Mouse (Mus musculus) lung, adult 2 months (tissue): Measurements from ENCODE around the gene Amer2. TPM values are rescaled to one million over a fixed set of nuclear protein-coding genes. Genes with fewer than 3 reads are reported as not detected.
"Not testable (repeated sequence)": the region's sequence is repeated elsewhere in the genome, so short reads cannot be mapped to it uniquely, and the experiment has no call there.

Experiments
- DNase-seq: peaks from one replicate; pipeline ENCODE4 v3.0.0; 2022
- H3K4me1 ChIP-seq: fragments of 200-500 bp; 2 replicates; pipeline ENCODE4 v1.6.1; 2011; ENCODE audit warnings: low read length; ENCODE audit not compliant: control insufficient read depth, insufficient read depth
- H3K4me3 ChIP-seq: fragments of 200-500 bp; replicated peaks from 2 replicates; pipeline ENCODE3; 2011; ENCODE audit warnings: low read depth, mild to moderate bottlenecking, control low read depth, low read length; ENCODE audit errors: extremely low read depth
- CTCF ChIP-seq: fragments of 200-500 bp; IDR thresholded peaks from 2 replicates; pipeline ENCODE4 v1.5.1; 2011; ENCODE audit warnings: mild to moderate bottlenecking, low read length, control low read depth; ENCODE audit not compliant: insufficient read depth
- POLR2A ChIP-seq: fragments of 200-500 bp; IDR thresholded peaks from 2 replicates; pipeline ENCODE4 v1.6.1; 2011; ENCODE audit warnings: low read depth, mild to moderate bottlenecking, control low read depth, low read length, borderline replicate concordance; ENCODE audit errors: extremely low read depth
- WGBS: fragments of 180-500 bp; shearing (Covaris S2); methylation state at CpG from one replicate; pipeline ENCODE4 v1.1.7; 2018; 5-methylcytosine and 5-hydroxymethylcytosine counted together
- polyA plus RNA-seq: library from polyadenylated mRNA; depleted of rRNA; stranded (reverse); fragments of >200 nt; gene quantifications from 2 replicates; pipeline ENCODE4 v1.2.3, GENCODE M21; 2012; rRNA removed

Gene Amer2
- polyA plus RNA-seq: 0.09 and 0.26 TPM in 2 replicates

GRCm38 (mm10) chr14:60372821-60373309, at the start of gene Amer2:
Amer2 (plus strand) TSS chr14:60373259.
- WGBS: 67% methylated on average over 1 of the region's 1 CpGs
- DNase-seq: no peak

GRCm38 (mm10) chr14:60340001-60340400, 33.1 kb upstream of the Amer2 start:
- not testable (repeated sequence) for H3K4me1 ChIP-seq, H3K4me3 ChIP-seq, DNase-seq
- 80% methylated on average over 5 of the region's 5 CpGs for WGBS

More at GRCm38 (mm10) chr14:60372821-60373309, at the start of gene Amer2:
- H3K4me3 ChIP-seq: no peak within 1 kb of the TSS
- H3K4me1 ChIP-seq: no peaks in the 10 kb centered on the region
- TF ChIP-seq POLR2A: no peak
- TF ChIP-seq CTCF: no peak

- WGBS: 69% methylated on average over 4 of the region's 4 CpGs
- no peaks in the 10 kb centered on the region for H3K4me1 ChIP-seq
- TF ChIP-seq CTCF (no peak), POLR2A (no peak)
- no peak for DNase-seq
- no peak overlapping the region for H3K4me3 ChIP-seq
Measured at GRCm38 (mm10) chr14:60340570-60340969, 32.5 kb upstream of the Amer2 start.

GRCm38 (mm10) chr14:60345326-60345876, 27.7 kb upstream of the Amer2 start:
- TF ChIP-seq CTCF (no peak), POLR2A (no peak)
- 91% methylated on average over 6 of the region's 6 CpGs for WGBS
- H3K4me1 ChIP-seq: no peaks in the 10 kb centered on the region
- no peak for DNase-seq
- H3K4me3 ChIP-seq: no peak overlapping the region

GRCm38 (mm10) chr14:60358347-60358746, 14.7 kb upstream of the Amer2 start:
- H3K4me3 ChIP-seq: no peak overlapping the region
- TF ChIP-seq POLR2A (no peak), CTCF (no peak)

GRCm38 (mm10) chr14:60361380-60362212, 11.5 kb upstream of the Amer2 start:
- H3K4me3 ChIP-seq: no peak overlapping the region
- 74% methylated on average over 9 of the region's 9 CpGs for WGBS
- no peaks in the 10 kb centered on the region for H3K4me1 ChIP-seq
- no peak for DNase-seq
- TF ChIP-seq POLR2A (no peak), CTCF (no peak)

More at GRCm38 (mm10) chr14:60358347-60358746, 14.7 kb upstream of the Amer2 start:
- no peak for DNase-seq
- WGBS: 67% methylated on average over 5 of the region's 5 CpGs
- H3K4me1 ChIP-seq: no peaks in the 10 kb centered on the region

- no peaks in the 10 kb centered on the region for H3K4me1 ChIP-seq
- no peak overlapping the region for H3K4me3 ChIP-seq
- 57% methylated on average over 1 of the region's 1 CpGs for WGBS
- TF ChIP-seq POLR2A: no peak
- no peak for TF ChIP-seq CTCF
- no peak for DNase-seq
Measured at GRCm38 (mm10) chr14:60366729-60367128, 6.3 kb upstream of the Amer2 start.

- no peak for DNase-seq
- Histone ChIP-seq H3K4me1 (no peaks in the 10 kb centered on the region), H3K4me3 (no peak overlapping the region)
- no peak for TF ChIP-seq POLR2A
- TF ChIP-seq CTCF: no peak
- WGBS: 81% methylated on average over 9 of the region's 9 CpGs
Measured at GRCm38 (mm10) chr14:60368769-60369666, 4.0 kb upstream of the Amer2 start.

- TF ChIP-seq POLR2A (no peak), CTCF (no peak)
Measured at GRCm38 (mm10) chr14:60369667-60370315, 3.3 kb upstream of the Amer2 start.

More at GRCm38 (mm10) chr14:60369667-60370315, 3.3 kb upstream of the Amer2 start:
- Histone ChIP-seq H3K4me1 (no peaks in the 10 kb centered on the region), H3K4me3 (no peak overlapping the region)
- WGBS: 49% methylated on average over 5 of the region's 5 CpGs
- DNase-seq: no peak
